Mouse (Mus musculus): ENCODE results near the gene Rnaset2a. TPM values are rescaled to one million over a fixed set of nuclear protein-coding genes. Genes with fewer than 3 reads are reported as not detected.
"Not testable (repeated sequence)": the region's sequence is repeated elsewhere in the genome, so short reads cannot be mapped to it uniquely, and the experiment has no call there.

Rnaset2a gene
- polyA plus RNA-seq, 1 experiment from 2014 or later = 39.0 TPM

DNA sequence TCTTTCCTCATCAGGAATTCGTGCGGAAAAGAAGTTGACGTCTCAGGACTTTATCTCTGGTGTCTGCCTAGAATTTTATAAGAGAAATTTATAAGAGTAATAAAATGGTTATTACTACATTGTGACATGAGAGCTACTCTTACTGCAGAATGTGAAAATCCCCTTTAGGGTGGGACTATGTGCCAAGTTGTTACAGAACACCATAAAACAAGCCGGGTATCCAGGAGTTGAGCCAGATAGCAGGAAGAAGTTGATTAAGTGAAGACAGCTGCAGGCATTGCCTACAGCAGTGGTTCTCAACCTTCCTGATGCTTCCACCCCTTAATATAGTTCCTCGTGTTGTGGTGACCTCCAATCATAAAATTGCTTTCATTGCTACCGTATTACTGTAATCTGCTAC, 31.0 kb downstream of the Rnaset2a start:
- not testable (repeated sequence) for H3K9me3 ChIP-seq (ENCODE audit: control insufficient read depth, low read length); H3K36me3 ChIP-seq (ENCODE audit: control insufficient read depth, insufficient read depth, low read length); H3K4me1 ChIP-seq (ENCODE audit: control insufficient read depth, insufficient read depth, low read length); H3K27me3 ChIP-seq (replicated peaks; ENCODE audit: control insufficient read depth, insufficient read depth, low read length); H3K27ac ChIP-seq (ENCODE audit: low read length); H3K4me2 ChIP-seq (ENCODE audit: low read depth, low read length); ATAC-seq; H3K4me3 ChIP-seq (ENCODE audit: low read length); H3K9ac ChIP-seq (ENCODE audit: low read depth, low read length)
- WGBS = no CpG with 5 or more reads among the region's 6 CpGs

- H3K4me2 ChIP-seq (ENCODE audit: low read depth, low read length); ATAC-seq; H3K4me1 ChIP-seq (ENCODE audit: control insufficient read depth, insufficient read depth, low read length); H3K36me3 ChIP-seq (ENCODE audit: control insufficient read depth, insufficient read depth, low read length); H3K9ac ChIP-seq (ENCODE audit: low read depth, low read length); H3K4me3 ChIP-seq (ENCODE audit: low read length); H3K27me3 ChIP-seq (replicated peaks; ENCODE audit: control insufficient read depth, insufficient read depth, low read length); H3K27ac ChIP-seq (ENCODE audit: low read length); H3K9me3 ChIP-seq (ENCODE audit: control insufficient read depth, low read length): not testable (repeated sequence)
- 71% methylated on average over 6 of the region's 11 CpGs for WGBS
Observed at GRCm38 (mm10) chr17:8116378-8116777, 31.5 kb downstream of the Rnaset2a start.

GRCm38 (mm10) chr17:8112199-8112598, 35.7 kb downstream of the Rnaset2a start:
- no CpG with 5 or more reads among the region's 1 CpGs for WGBS
- ATAC-seq; H3K9me3 ChIP-seq (ENCODE audit: control insufficient read depth, low read length); H3K9ac ChIP-seq (ENCODE audit: low read depth, low read length); H3K36me3 ChIP-seq (ENCODE audit: control insufficient read depth, insufficient read depth, low read length); H3K4me2 ChIP-seq (ENCODE audit: low read depth, low read length); H3K27me3 ChIP-seq (replicated peaks; ENCODE audit: control insufficient read depth, insufficient read depth, low read length); H3K27ac ChIP-seq (ENCODE audit: low read length); H3K4me3 ChIP-seq (ENCODE audit: low read length); H3K4me1 ChIP-seq (ENCODE audit: control insufficient read depth, insufficient read depth, low read length): not testable (repeated sequence)

GRCm38 (mm10) chr17:8101297-8101609, 46.6 kb downstream of the Rnaset2a start:
- H3K36me3 ChIP-seq (ENCODE audit: control insufficient read depth, insufficient read depth, low read length); H3K9me3 ChIP-seq (ENCODE audit: control insufficient read depth, low read length); H3K4me2 ChIP-seq (ENCODE audit: low read depth, low read length); H3K4me3 ChIP-seq (ENCODE audit: low read length); H3K9ac ChIP-seq (ENCODE audit: low read depth, low read length); ATAC-seq; H3K4me1 ChIP-seq (ENCODE audit: control insufficient read depth, insufficient read depth, low read length); H3K27me3 ChIP-seq (replicated peaks; ENCODE audit: control insufficient read depth, insufficient read depth, low read length); H3K27ac ChIP-seq (ENCODE audit: low read length): not testable (repeated sequence)
- WGBS = 20% methylated on average over 2 of the region's 6 CpGs

DNA sequence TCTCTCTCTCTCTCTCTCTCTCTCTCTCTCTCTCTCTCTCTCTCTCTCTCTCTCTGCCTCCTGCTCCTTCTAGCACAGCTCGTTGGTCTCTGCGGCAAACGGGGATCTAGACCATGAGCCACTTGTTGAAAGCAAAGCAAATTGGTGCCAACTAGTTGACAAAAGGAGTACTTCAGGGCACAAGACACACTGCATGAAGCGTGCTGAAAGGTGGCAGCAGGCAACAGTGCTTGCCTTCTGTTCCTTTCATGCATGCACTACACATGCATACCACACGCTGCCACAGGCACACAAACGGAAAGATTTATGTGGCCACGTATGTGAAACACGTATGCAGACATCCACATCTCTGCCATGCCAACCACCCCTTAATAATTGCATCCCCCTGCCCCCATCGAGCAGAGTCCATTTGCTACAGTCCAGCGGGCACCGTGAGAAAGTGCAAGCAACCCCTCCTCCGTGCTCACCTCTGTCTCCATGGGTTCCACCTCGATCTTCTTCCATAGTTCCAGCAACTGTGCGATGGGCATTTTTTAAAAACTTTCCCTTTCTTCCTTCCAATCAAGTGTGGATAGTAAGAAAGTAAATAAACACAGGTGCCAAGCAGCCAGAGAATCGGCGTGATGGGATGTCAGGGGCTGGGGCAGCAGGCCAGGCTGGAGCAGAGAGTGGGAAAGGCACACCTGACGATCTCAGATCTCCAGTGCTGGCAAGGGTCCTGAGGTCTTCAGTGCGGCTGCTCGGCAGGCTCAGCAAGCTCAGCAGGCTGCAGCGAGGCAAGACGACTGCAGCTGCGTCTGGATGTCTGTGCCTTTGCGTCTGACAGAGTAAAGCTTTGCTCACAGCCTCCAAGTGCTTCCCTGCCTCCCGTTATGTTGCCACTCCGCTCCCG, 47.2 kb downstream of the Rnaset2a start:
- not testable (repeated sequence) for H3K9me3 ChIP-seq (ENCODE audit: control insufficient read depth, low read length); ATAC-seq; H3K9ac ChIP-seq (ENCODE audit: low read depth, low read length); H3K36me3 ChIP-seq (ENCODE audit: control insufficient read depth, insufficient read depth, low read length); H3K27ac ChIP-seq (ENCODE audit: low read length); H3K4me3 ChIP-seq (ENCODE audit: low read length); H3K4me1 ChIP-seq (ENCODE audit: control insufficient read depth, insufficient read depth, low read length); H3K27me3 ChIP-seq (replicated peaks; ENCODE audit: control insufficient read depth, insufficient read depth, low read length); H3K4me2 ChIP-seq (ENCODE audit: low read depth, low read length)
- WGBS = 50% methylated on average over 6 of the region's 26 CpGs

DNA sequence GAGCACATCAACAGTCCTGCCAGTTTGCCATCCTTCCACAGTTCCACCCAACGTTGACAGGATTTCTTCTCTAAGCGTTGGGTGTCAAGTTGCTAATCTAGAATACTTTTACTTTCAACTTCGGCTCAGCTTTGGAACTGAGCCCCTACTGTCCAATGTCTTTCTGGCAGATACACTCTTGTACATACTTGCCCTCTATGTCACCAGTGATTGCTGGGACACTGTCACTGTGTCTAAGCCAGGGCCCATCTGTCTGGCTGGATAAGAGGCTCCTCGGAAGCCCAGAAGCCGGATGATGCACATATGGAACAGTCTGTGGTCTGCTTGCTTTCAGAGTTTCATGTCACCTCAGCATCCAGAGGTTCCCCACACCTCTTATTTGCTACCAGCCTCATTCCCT, 51.7 kb downstream of the Rnaset2a start:
- 67% methylated on average over 3 of the region's 5 CpGs for WGBS
- H3K27ac ChIP-seq (ENCODE audit: low read length); H3K9ac ChIP-seq (ENCODE audit: low read depth, low read length); H3K9me3 ChIP-seq (ENCODE audit: control insufficient read depth, low read length); H3K4me1 ChIP-seq (ENCODE audit: control insufficient read depth, insufficient read depth, low read length); H3K4me3 ChIP-seq (ENCODE audit: low read length); H3K36me3 ChIP-seq (ENCODE audit: control insufficient read depth, insufficient read depth, low read length); H3K27me3 ChIP-seq (replicated peaks; ENCODE audit: control insufficient read depth, insufficient read depth, low read length); ATAC-seq; H3K4me2 ChIP-seq (ENCODE audit: low read depth, low read length): not testable (repeated sequence)

DNA sequence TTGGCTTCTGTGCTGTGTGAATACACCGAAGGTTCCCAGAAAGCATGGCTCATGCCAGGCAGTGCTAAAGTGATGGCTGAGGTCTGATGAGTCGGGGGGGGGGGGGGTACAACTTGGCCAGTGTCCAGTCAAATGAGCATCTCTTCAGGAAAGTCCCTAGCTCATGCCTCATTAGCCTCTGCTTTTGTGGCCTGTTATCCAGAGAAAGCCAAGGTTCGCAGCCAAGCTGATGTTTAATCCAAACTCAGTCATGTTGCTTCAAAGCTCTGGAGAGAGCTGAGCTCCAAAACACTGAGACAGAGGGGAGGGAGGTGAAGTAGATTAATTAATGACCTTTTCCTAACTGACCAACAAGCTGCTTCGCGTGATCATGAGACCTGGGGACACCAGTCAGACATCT, 52.2 kb downstream of the Rnaset2a start:
- not testable (repeated sequence) for H3K27me3 ChIP-seq (replicated peaks; ENCODE audit: control insufficient read depth, insufficient read depth, low read length); H3K36me3 ChIP-seq (ENCODE audit: control insufficient read depth, insufficient read depth, low read length); H3K9me3 ChIP-seq (ENCODE audit: control insufficient read depth, low read length); H3K4me1 ChIP-seq (ENCODE audit: control insufficient read depth, insufficient read depth, low read length); H3K9ac ChIP-seq (ENCODE audit: low read depth, low read length); H3K4me2 ChIP-seq (ENCODE audit: low read depth, low read length); ATAC-seq; H3K4me3 ChIP-seq (ENCODE audit: low read length); H3K27ac ChIP-seq (ENCODE audit: low read length)
- 63% methylated on average over 3 of the region's 5 CpGs for WGBS

DNA sequence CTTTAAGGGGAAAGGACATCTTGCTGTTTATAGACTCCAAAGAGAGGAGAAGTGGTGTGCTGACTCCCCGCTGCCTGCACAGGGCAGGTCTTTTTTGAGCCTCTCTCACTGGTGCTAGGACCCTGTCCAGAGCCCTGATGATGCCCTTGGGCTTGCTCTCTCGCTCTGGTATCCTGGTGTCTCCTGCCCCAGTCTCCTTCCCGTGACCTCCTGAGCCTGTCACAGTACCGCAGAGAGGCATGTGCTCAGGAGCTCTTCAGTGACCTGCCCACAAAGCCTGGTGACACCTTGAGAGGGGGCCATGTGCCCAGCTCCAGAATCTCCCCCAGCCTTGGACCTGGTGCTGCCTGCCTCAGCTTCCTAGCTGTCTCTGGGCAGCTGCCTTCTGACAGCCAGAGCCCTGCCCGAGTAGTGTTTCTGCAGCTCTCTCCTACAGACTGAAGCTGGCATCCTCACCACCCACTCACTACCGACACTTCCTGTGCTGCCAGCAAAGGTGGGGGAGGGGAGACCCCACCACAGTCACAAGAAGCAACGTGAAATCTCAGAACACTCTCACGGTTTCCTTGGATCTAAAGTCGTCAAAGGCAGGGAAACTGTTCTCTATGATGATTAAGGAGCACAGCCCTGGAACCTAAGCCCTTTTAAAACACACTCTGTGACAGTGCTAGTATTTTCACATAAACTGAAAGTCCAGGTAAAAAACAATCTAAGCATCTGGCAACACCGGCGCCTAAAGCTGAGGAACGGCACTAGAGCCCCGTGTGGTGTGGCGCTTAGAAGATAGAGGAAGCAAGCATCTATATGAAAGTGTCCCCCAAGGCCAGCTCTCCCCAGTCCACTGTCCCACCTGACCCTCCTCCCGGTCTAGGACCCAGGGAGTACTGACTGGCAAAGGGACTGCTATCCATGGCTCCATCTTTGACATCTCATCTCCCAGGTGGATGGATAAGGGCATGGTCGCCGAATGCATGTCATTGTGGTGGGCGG, 55.1 kb downstream of the Rnaset2a start:
- H3K27ac ChIP-seq (ENCODE audit: low read length); ATAC-seq; H3K36me3 ChIP-seq (ENCODE audit: control insufficient read depth, insufficient read depth, low read length); H3K27me3 ChIP-seq (replicated peaks; ENCODE audit: control insufficient read depth, insufficient read depth, low read length); H3K9me3 ChIP-seq (ENCODE audit: control insufficient read depth, low read length); H3K9ac ChIP-seq (ENCODE audit: low read depth, low read length); H3K4me2 ChIP-seq (ENCODE audit: low read depth, low read length); H3K4me3 ChIP-seq (ENCODE audit: low read length); H3K4me1 ChIP-seq (ENCODE audit: control insufficient read depth, insufficient read depth, low read length): not testable (repeated sequence)
- 64% methylated on average over 3 of the region's 18 CpGs for WGBS

DNA sequence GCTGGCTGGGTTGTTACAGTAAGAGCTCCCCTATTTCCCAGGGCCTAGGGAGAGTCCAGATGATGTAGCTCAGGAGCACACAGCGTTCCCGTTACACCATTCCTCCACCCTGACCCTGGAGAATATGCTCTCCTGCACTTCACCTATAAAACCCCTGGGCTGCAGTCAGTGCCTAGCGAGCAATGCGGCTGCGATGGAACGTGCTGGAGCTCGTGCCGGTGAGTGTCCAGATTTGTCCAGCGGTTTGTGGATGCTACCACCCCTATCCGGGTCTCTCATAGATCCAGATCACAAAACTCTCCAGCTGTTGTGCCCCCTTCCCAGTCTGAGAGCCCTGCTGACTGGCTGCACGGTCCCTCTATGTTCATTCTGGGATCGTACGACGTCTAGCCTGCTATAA, 56.6 kb downstream of the Rnaset2a start:
- ATAC-seq; H3K4me3 ChIP-seq (ENCODE audit: low read length); H3K9me3 ChIP-seq (ENCODE audit: control insufficient read depth, low read length); H3K27ac ChIP-seq (ENCODE audit: low read length); H3K9ac ChIP-seq (ENCODE audit: low read depth, low read length); H3K27me3 ChIP-seq (replicated peaks; ENCODE audit: control insufficient read depth, insufficient read depth, low read length); H3K36me3 ChIP-seq (ENCODE audit: control insufficient read depth, insufficient read depth, low read length); H3K4me1 ChIP-seq (ENCODE audit: control insufficient read depth, insufficient read depth, low read length); H3K4me2 ChIP-seq (ENCODE audit: low read depth, low read length): not testable (repeated sequence)
- WGBS = 89% methylated on average over 14 of the region's 14 CpGs

Measured in intestine, embryonic 16.5 days (tissue).